Mouse (Mus musculus) stomach, postnatal 0 days (tissue): ENCODE results near the gene 1700029H14Rik. TPM values are rescaled to one million over a fixed set of nuclear protein-coding genes. Genes with fewer than 3 reads are reported as not detected.

Source experiments
- ATAC-seq: fragments of 200-750 bp; cut with Nextera tagmentation; 2 replicates; pipeline ENCODE4 v1.8.0; 2017; ENCODE audit not compliant: low FRiP score, low TSS enrichment
- DNase-seq: peaks from one replicate; pipeline ENCODE4 v3.0.0-alpha.2; 2016; ENCODE audit warnings: low spot score
- H3K27ac ChIP-seq: fragments of 300-500 bp; sonication (generic); replicated peaks from 2 replicates; pipeline ENCODE4 v1.5.1; 2014; ENCODE audit warnings: mild to moderate bottlenecking, control low read depth
- H3K27me3 ChIP-seq: fragments of 300-500 bp; sonication (generic); 2 replicates; pipeline ENCODE4 v1.6.1; 2014; ENCODE audit warnings: low read length; ENCODE audit not compliant: control insufficient read depth, insufficient read depth
- H3K36me3 ChIP-seq: fragments of 300-500 bp; sonication (generic); 2 replicates; pipeline ENCODE4 v1.6.1; 2014; ENCODE audit warnings: low read length, mixed read lengths; ENCODE audit not compliant: control insufficient read depth, insufficient read depth
- H3K4me1 ChIP-seq: fragments of 300-500 bp; sonication (generic); replicated peaks from 2 replicates; pipeline ENCODE4 v1.6.1; 2014; ENCODE audit warnings: antibody characterized with exemption; ENCODE audit not compliant: control insufficient read depth, insufficient read depth
- H3K4me2 ChIP-seq: fragments of 300-500 bp; sonication (generic); replicated peaks from 2 replicates; pipeline ENCODE4 v1.6.1; 2014; ENCODE audit warnings: low read depth, mild to moderate bottlenecking, control low read depth, moderate library complexity
- H3K4me3 ChIP-seq: fragments of 300-500 bp; sonication (generic); 2 replicates; pipeline ENCODE4 v1.5.1; 2014; ENCODE audit warnings: low read depth, low read length, control low read depth
- H3K9ac ChIP-seq: fragments of 300-500 bp; sonication (generic); 2 replicates; pipeline ENCODE4 v1.6.1; 2014; ENCODE audit warnings: mild to moderate bottlenecking, low read length, control low read depth, mixed read lengths
- H3K9me3 ChIP-seq: fragments of 300-500 bp; sonication (generic); 2 replicates; pipeline ENCODE4 v1.6.1; 2016; ENCODE audit warnings: low read length; ENCODE audit not compliant: control insufficient read depth
- CTCF ChIP-seq: IDR thresholded peaks from 2 replicates; pipeline ENCODE4 v1.5.1; 2016; ENCODE audit warnings: antibody characterized with exemption, low read depth, mild to moderate bottlenecking, moderate library complexity
- EP300 ChIP-seq: optimal IDR thresholded peaks from 2 replicates; pipeline ENCODE3; 2016; ENCODE audit warnings: antibody characterized with exemption
- WGBS: fragments of 180-500 bp; shearing (Covaris S2); extraction: QIAGEN DNeasy Blood & Tissue Kit; methylation state at CpG from one replicate; pipeline ENCODE4 v1.1.7; 2014; 5-methylcytosine and 5-hydroxymethylcytosine counted together
- polyA plus RNA-seq: library from polyadenylated mRNA; unstranded; fragments of >200 nt; fragmentation: Nextera tagmentation; extraction: Ambion mirVana; gene quantifications from 2 replicates; pipeline ENCODE4 v1.2.1, GENCODE M21; 2015

Gene 1700029H14Rik
- polyA plus RNA-seq, 1 experiment from 2014 or later: not detected

DNA sequence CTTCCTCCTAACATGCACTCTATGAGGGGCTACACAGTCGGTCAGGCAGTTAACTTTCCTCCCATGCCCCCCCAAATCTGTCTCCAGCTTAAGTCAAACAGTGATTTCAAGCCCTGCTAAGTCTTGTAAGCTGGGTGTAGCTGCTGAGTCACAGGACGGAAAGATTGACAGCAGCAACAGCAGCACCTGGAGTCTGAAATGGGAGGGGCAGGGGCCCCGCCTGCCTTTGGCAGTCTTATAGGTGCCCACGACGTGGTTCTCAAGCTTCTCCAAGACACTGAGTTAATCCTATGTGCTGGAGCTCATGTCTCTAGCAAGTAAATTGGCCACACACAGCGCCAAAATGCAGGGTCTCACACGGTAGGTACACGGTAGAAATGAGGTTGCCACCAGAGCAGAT is 31.1 kb upstream of the 1700029H14Rik start:
- ATAC-seq: peak; percentile 47; the same call in 1 of the 2 replicates
- peak; percentile 57 for DNase-seq

DNA sequence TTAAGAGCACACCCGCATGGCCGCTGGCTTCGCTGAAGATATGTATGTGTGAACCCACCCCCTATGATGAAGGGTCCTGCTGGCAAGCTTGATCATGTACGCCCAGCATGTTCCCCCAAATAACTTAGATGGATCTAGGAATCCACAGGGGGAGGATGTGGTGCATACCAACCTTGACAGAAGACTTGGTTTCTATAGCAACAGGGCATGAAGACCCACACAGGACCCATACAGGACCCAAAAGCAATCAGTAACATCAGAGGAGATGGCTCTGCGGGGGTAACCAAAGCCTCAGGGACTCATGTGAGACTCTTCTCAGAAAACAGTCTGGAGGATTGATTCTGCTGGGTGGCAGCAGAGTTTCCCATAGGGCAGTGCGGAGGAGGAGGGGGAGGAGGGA is 29.0 kb upstream of the 1700029H14Rik start:
- H3K9me3 ChIP-seq: no peaks in the 10 kb centered on the region
- H3K9ac ChIP-seq: no peak overlapping the region
- ATAC-seq (no peak), DNase-seq (no peak)
- WGBS: 90% methylated on average over 6 of the region's 6 CpGs
- H3K27me3 ChIP-seq: no peaks in the 10 kb centered on the region
- H3K4me3 ChIP-seq: no peak overlapping the region
- TF ChIP-seq CTCF (no peak), EP300 (no peak)
- no peaks in the 10 kb centered on the region for H3K4me1 ChIP-seq
- H3K4me2 ChIP-seq: no peak overlapping the region
- peaks cover 11% of the 10 kb centered on the region for H3K36me3 ChIP-seq
- H3K27ac ChIP-seq: no peak overlapping the region

More for the DNA sequence above, 31.1 kb upstream of the 1700029H14Rik start:
- H3K4me2 ChIP-seq: no peak overlapping the region
- no peaks in the 10 kb centered on the region for H3K9me3 ChIP-seq
- H3K27ac ChIP-seq: no peak overlapping the region
- no peak overlapping the region for H3K9ac ChIP-seq
- no peak for TF ChIP-seq EP300
- TF ChIP-seq CTCF: peak; percentile 19; the same call in 1 of the 2 replicates
- 61% methylated on average over 8 of the region's 8 CpGs for WGBS
- H3K4me1 ChIP-seq: no peaks in the 10 kb centered on the region
- H3K27me3 ChIP-seq: no peaks in the 10 kb centered on the region
- peaks cover 17% of the 10 kb centered on the region for H3K36me3 ChIP-seq
- no peak overlapping the region for H3K4me3 ChIP-seq

DNA sequence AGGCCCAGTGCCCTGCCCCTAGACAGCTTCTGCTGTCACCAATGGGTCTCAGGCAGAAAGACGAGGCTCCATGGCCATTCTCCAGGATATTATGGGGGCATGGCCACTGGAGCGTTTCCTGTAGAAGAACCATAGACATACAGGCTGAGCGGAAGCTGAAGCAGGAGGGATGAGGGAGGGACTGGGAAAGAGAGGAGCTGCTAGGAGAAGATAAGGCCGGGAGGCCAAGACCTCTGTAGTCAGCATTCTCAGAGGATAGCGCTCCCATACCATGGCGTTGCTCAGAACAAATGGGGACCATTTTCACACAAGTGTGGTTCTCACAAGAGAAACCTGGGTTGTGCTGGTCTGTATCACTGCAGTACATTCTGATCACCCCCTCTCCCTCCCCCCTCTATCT is 26.8 kb upstream of the 1700029H14Rik start:
- Histone ChIP-seq H3K9me3 (no peaks in the 10 kb centered on the region), H3K27me3 (no peaks in the 10 kb centered on the region), H3K4me1 (no peaks in the 10 kb centered on the region), H3K4me3 (no peak overlapping the region), H3K36me3 (peaks cover 18% of the 10 kb centered on the region; the same call in 1 of the 2 replicates), H3K9ac (no peak overlapping the region), H3K27ac (no peak overlapping the region), H3K4me2 (no peak overlapping the region)
- TF ChIP-seq EP300: no peak
- WGBS: 86% methylated on average over 5 of the region's 6 CpGs
- DNase-seq (no peak), ATAC-seq (no peak)

DNA sequence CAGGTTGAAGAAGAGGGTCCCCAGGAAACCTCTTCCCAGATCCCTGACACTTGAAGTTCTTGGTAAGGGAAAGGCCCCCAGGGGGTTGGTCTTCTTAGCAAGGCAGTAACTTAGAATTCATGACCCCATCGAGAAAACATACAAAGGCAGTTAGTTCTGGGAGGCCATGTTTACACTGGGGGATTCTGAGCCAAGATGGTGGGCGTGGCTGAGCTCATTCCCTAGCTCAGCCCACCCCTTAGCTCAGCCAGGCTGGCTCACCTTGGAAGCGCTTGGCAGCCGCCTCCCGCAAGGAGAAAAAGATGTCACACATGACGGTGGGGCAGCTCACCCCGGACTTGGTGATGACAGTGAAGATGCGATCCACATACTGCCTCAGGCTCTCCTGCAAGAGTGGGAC is 22.4 kb upstream of the 1700029H14Rik start:
- peaks cover 40% of the 10 kb centered on the region for H3K36me3 ChIP-seq
- TF ChIP-seq CTCF (no peak), EP300 (no peak)
- H3K9ac ChIP-seq: no peak overlapping the region
- ATAC-seq (no peak; the same call in 1 of the 2 replicates), DNase-seq (no peak)
- H3K27ac ChIP-seq: no peak overlapping the region
- no peaks in the 10 kb centered on the region for H3K9me3 ChIP-seq
- no peak overlapping the region for H3K4me3 ChIP-seq
- WGBS: 44% methylated on average over 8 of the region's 8 CpGs
- H3K27me3 ChIP-seq: no peaks in the 10 kb centered on the region
- H3K4me1 ChIP-seq: no peaks in the 10 kb centered on the region
- H3K4me2 ChIP-seq: no peak overlapping the region

DNA sequence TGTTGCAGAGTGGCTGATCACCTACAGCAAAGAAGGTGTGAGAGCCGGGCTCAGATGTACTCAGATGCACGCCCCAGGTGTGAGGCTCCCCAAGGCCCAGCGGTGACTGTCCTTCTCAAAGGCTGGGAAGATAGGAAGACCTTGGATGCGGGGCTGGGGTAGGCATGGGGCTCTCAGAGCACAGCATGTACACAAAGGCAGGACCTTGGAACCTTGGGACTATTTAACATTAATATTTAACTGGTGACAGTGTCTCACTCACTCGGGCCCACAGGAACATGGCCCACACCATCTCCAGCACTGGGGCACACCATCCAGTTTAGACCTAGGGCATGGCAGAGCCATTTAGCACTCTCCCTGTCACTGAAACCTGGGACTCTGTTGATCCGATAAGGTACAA is 15.6 kb upstream of the 1700029H14Rik start:
- DNase-seq (no peak), ATAC-seq (no peak)
- H3K9ac ChIP-seq: no peak overlapping the region
- peaks cover 36% of the 10 kb centered on the region for H3K36me3 ChIP-seq
- H3K27me3 ChIP-seq: no peaks in the 10 kb centered on the region
- H3K4me3 ChIP-seq: no peak overlapping the region
- H3K9me3 ChIP-seq: no peaks in the 10 kb centered on the region
- 90% methylated on average over 6 of the region's 6 CpGs for WGBS
- no peaks in the 10 kb centered on the region for H3K4me1 ChIP-seq
- no peak overlapping the region for H3K4me2 ChIP-seq
- no peak overlapping the region for H3K27ac ChIP-seq
- no peak for TF ChIP-seq EP300
- no peak for TF ChIP-seq CTCF

DNA sequence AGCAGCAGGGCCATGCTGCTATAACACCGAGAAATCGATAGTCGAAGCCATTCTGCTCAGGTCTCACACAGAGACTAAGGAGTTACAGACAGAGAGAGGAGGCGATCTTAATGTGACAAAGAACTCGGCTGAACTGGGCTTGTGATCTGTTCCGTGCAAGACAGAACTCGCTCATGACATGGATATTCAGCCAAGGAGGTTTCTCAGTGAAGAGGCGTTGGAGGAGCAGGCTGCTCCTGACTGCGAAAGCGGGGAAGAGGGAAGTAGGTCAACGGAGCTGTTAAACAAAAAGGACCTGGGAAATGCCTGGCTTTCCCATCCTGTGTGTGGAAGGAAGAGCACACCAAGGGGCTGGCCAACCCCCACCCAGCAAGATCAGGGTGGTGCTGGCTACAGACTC is 9.7 kb upstream of the 1700029H14Rik start:
- TF ChIP-seq CTCF (no peak), EP300 (no peak)
- Histone ChIP-seq H3K4me1 (no peaks in the 10 kb centered on the region), H3K36me3 (peaks cover 11% of the 10 kb centered on the region), H3K4me3 (no peak overlapping the region), H3K9ac (no peak overlapping the region), H3K27ac (peak overlapping the region; percentile 75), H3K27me3 (no peaks in the 10 kb centered on the region), H3K9me3 (no peaks in the 10 kb centered on the region), H3K4me2 (no peak overlapping the region)
- DNase-seq (no peak), ATAC-seq (no peak)
- whole genome bisulfite sequencing: 68% methylated on average over 11 of the region's 11 CpGs
